Mouse (Mus musculus) lung, adult 2 months (tissue): ENCODE measurements at regions not wholly inside any gene's neighbourhood (a gene's known extent, or its start where the extent isn't known, plus 50 kb on each side); places are given as distances from the start of the nearest gene placed in this dataset.

Experiments
- CTCF ChIP-seq: fragments of 200-500 bp; IDR thresholded peaks from 2 replicates; pipeline ENCODE4 v1.5.1; 2011; ENCODE audit warnings: mild to moderate bottlenecking, low read length, control low read depth; ENCODE audit not compliant: insufficient read depth
- POLR2A ChIP-seq: fragments of 200-500 bp; IDR thresholded peaks from 2 replicates; pipeline ENCODE4 v1.6.1; 2011; ENCODE audit warnings: low read depth, mild to moderate bottlenecking, control low read depth, low read length, borderline replicate concordance; ENCODE audit errors: extremely low read depth

DNA sequence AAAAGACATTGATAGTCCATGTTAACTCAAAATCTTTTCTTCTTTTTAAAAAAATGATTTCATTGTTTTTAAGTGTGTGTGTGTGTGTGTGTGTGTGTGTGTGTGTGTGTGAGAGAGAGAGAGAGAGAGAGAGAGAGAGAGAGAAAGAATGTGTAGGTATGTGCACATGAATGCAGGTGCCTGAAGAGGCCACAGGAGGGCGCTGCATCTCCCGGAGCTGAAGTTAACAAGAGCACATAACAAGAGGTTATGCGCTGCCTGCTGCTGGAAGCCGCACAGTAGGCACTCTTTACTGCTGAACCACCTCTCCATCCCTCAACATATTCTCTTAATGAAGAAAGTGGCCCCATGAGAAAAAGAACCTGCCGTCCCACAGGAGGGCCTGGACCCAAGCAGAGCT lies 172.6 kb upstream of the Kazn start:
- TF ChIP-seq POLR2A = no peak
- TF ChIP-seq CTCF = no peak
